Mouse (Mus musculus): ENCODE data around the gene Cyp39a1.

- TF ChIP-seq MAFK (IDR thresholded peaks at IDR 0.05; ENCODE audit: insufficient read depth, low read depth, low read length): no peak
- no peak for TF ChIP-seq ZNF384 (IDR thresholded peaks at IDR 0.05; ENCODE audit: low read depth, low read length)
- no peak for TF ChIP-seq HCFC1 (IDR thresholded peaks at IDR 0.05; ENCODE audit: borderline replicate concordance, insufficient read depth, low read length)
- no peak for TF ChIP-seq CHD2 (IDR thresholded peaks at IDR 0.05; ENCODE audit: low read depth, low read length)
- no peak for TF ChIP-seq ZC3H11A (IDR thresholded peaks at IDR 0.05; ENCODE audit: borderline replicate concordance, low read depth, low read length)
Measured at GRCm38 (mm10) chr17:43784531-43784930, 117.3 kb downstream of the Cyp39a1 start.
